Comparison of ENCODE assay signal across 8 mouse cellular contexts in genomic region chr5:104046256-104047199, GRCm38 (mm10). TPM values are rescaled to one million over a fixed set of nuclear protein-coding genes. Genes with fewer than 3 reads are reported as not detected.
DNase-seq lines count a peak whose midpoint lies in the region; ATAC-seq and TF ChIP-seq lines count a peak whose summit lies in the region.

Gene Nudt9 (plus strand): TSS chr5:104046306.

- peaks cover 30% of the 10 kb centered on the region for H3K4me1 ChIP-seq in G1E (ENCODE audit: insufficient read depth, low read depth, low read length)
- peaks cover 15% of the 10 kb centered on the region for H3K4me1 ChIP-seq in forebrain, embryonic 16.5 days (replicated peaks; ENCODE audit: control insufficient read depth, insufficient read depth, low read length)
- 0 out of 2 replicates have a peak, but pooled peaks cover 8% of the 10 kb centered on the region for H3K4me1 ChIP-seq in lung, embryonic 14.5 days (ENCODE audit: insufficient read depth)
- H3K4me1 ChIP-seq in olfactory bulb, adult 2 months (ENCODE audit: control insufficient read depth, insufficient read depth, low read length) = peaks cover 4% of the 10 kb centered on the region
- H3K4me1 ChIP-seq in thymus, adult 2 months (replicated peaks; ENCODE audit: control insufficient read depth, insufficient read depth, low read length) = peaks cover 10% of the 10 kb centered on the region

- H3K27me3 ChIP-seq in G1E (ENCODE audit: insufficient read depth, low read length) = no peaks in the 10 kb centered on the region
- no peaks in the 10 kb centered on the region for H3K27me3 ChIP-seq in forebrain, embryonic 16.5 days (replicated peaks; ENCODE audit: control insufficient read depth, insufficient read depth, low read length)
- no peaks in the 10 kb centered on the region for H3K27me3 ChIP-seq in lung, embryonic 14.5 days (ENCODE audit: insufficient read depth, low read length)
- no peaks in the 10 kb centered on the region for H3K27me3 ChIP-seq in thymus, adult 2 months (ENCODE audit: control insufficient read depth, insufficient read depth, low read length)

- no peak for TF ChIP-seq CTCF in G1E (IDR thresholded peaks at IDR 0.05; ENCODE audit: low read depth, low read length)
- 0 out of 2 replicates have a peak, but pooled peaks have one; percentile 8 for TF ChIP-seq CTCF in layer of hippocampus, adult 2 months (conservative IDR thresholded peaks at IDR 0.05)
- TF ChIP-seq CTCF in lung, embryonic 14.5 days (IDR thresholded peaks at IDR 0.05; ENCODE audit: low read depth) = no peak
- TF ChIP-seq CTCF in olfactory bulb, adult 2 months (IDR thresholded peaks at IDR 0.05; ENCODE audit: insufficient read depth, low read depth, low read length) = no peak
- peak; percentile 57; the same call in 1 of the 2 replicates for TF ChIP-seq CTCF in thymus, adult 2 months (IDR thresholded peaks at IDR 0.05; ENCODE audit: borderline replicate concordance, control insufficient read depth, extremely low read depth, insufficient read depth, low read length, poor library complexity)

- peak; percentile 91 for ATAC-seq in G1E (ENCODE audit: extremely low read depth, insufficient number of reproducible peaks, low FRiP score, poor library complexity, severe bottlenecking)
- peak; percentile 99 for ATAC-seq in forebrain, embryonic 16.5 days
- ATAC-seq in lung, embryonic 14.5 days (ENCODE audit: insufficient read depth) = peak; percentile 98

- H3K4me2 ChIP-seq in forebrain, embryonic 16.5 days (ENCODE audit: low read length) = peak within 1 kb of the TSS; percentile 70
- H3K4me2 ChIP-seq in lung, embryonic 14.5 days = peak within 1 kb of the TSS; percentile 84

- intact Hi-C loops in heart, postnatal 36 days (cut with DNase I) = loop anchor here (2.0 to 5.0 kb wide), 2 partner anchors 24 to 134 kb away; partner anchors contain the start of gene Klhl8

- peak within 1 kb of the TSS; percentile 91 for H3K9ac ChIP-seq in forebrain, embryonic 16.5 days (replicated peaks; ENCODE audit: low read depth, low read length)
- H3K9ac ChIP-seq in lung, embryonic 14.5 days = peak within 1 kb of the TSS; percentile 89

- peak within 1 kb of the TSS; percentile 96 for H3K4me3 ChIP-seq in G1E (ENCODE audit: low read depth, low read length)
- peak within 1 kb of the TSS; percentile 87 for H3K4me3 ChIP-seq in forebrain, embryonic 16.5 days (replicated peaks; ENCODE audit: low read length)
- peak within 1 kb of the TSS; percentile 71 for H3K4me3 ChIP-seq in layer of hippocampus, adult 2 months
- H3K4me3 ChIP-seq in lung, embryonic 14.5 days (ENCODE audit: low read depth, low read length) = peak within 1 kb of the TSS; percentile 83
- H3K4me3 ChIP-seq in olfactory bulb, adult 2 months (ENCODE audit: insufficient read depth, low read depth, low read length) = peak within 1 kb of the TSS; percentile 90
- peak within 1 kb of the TSS; percentile 82 for H3K4me3 ChIP-seq in thymus, adult 2 months (ENCODE audit: control insufficient read depth, insufficient read depth, low read length)

- H3K27ac ChIP-seq in forebrain, embryonic 16.5 days (ENCODE audit: low read length) = peak within 1 kb of the TSS; percentile 69
- H3K27ac ChIP-seq in layer of hippocampus, adult 2 months = peak within 1 kb of the TSS; percentile 97
- H3K27ac ChIP-seq in lung, embryonic 14.5 days (ENCODE audit: low read depth) = peak within 1 kb of the TSS; percentile 87
- peak within 1 kb of the TSS; percentile 83 for H3K27ac ChIP-seq in olfactory bulb, adult 2 months (ENCODE audit: insufficient read depth, low read depth, low read length)
- peak within 1 kb of the TSS; percentile 65 for H3K27ac ChIP-seq in thymus, adult 2 months (ENCODE audit: control insufficient read depth, insufficient read depth, low read length)

- TF ChIP-seq POLR2A in olfactory bulb, adult 2 months (IDR thresholded peaks at IDR 0.05; ENCODE audit: insufficient read depth, low read depth, low read length) = peak; percentile 36; the same call in 1 of the 2 replicates
- peak; percentile 72 for TF ChIP-seq POLR2A in thymus, adult 2 months (IDR thresholded peaks at IDR 0.05; ENCODE audit: control insufficient read depth, extremely low read depth, insufficient read depth, low read length, poor library complexity)

- peaks cover 22% of the 10 kb centered on the region for H3K36me3 ChIP-seq in G1E (replicated peaks)
- peaks cover 10% of the 10 kb centered on the region for H3K36me3 ChIP-seq in forebrain, embryonic 16.5 days (ENCODE audit: control insufficient read depth, insufficient read depth)
- H3K36me3 ChIP-seq in lung, embryonic 14.5 days (ENCODE audit: insufficient read depth) = peaks cover 11% of the 10 kb centered on the region
- H3K36me3 ChIP-seq in thymus, adult 2 months (ENCODE audit: control insufficient read depth, insufficient read depth, low read length) = peaks cover 3% of the 10 kb centered on the region; the same call in 1 of the 2 replicates

- peak; percentile 88 for DNase-seq in G1E (ENCODE audit: low spot score)
- DNase-seq in cerebellum, adult 18-20 months = peak; percentile 96 to 98
- DNase-seq in heart, postnatal 36 days = peak; percentile 94 to 96
- DNase-seq in layer of hippocampus, adult 2 months (ENCODE audit: low spot score in 2 of 2) = peak; percentile 97 to 98
- DNase-seq in lung, embryonic 14.5 days = peak; percentile 99
- DNase-seq in thymus, adult 2 months = peak; percentile 97

- no peaks in the 10 kb centered on the region for H3K9me3 ChIP-seq in G1E (replicated peaks)
- no peaks in the 10 kb centered on the region for H3K9me3 ChIP-seq in forebrain, embryonic 16.5 days (ENCODE audit: control insufficient read depth, low read length)
- H3K9me3 ChIP-seq in lung, embryonic 14.5 days (ENCODE audit: low read depth, low read length) = no peaks in the 10 kb centered on the region

- 5% methylated on average over 90 of the region's 90 CpGs for WGBS in forebrain, embryonic 16.5 days
- 4% methylated on average over 89 of the region's 90 CpGs for WGBS in lung, embryonic 14.5 days
- WGBS in olfactory bulb, adult 2 months = 5% methylated on average over 90 of the region's 90 CpGs
- WGBS in thymus, adult 2 months = 4% methylated on average over 90 of the region's 90 CpGs

RNA-seq across cellular contexts. Expression of gene Nudt9, which starts in this region (rescaled TPM):
- 61.9 and 65.6 TPM in 2 replicates for total RNA-seq in G1E (2014; fragmentation: Nextera tagmentation)
- total RNA-seq in G1E (2017) = 66.7 and 71.6 TPM in 2 replicates
- polyA plus RNA-seq in G1E (2012) = 116 and 139 TPM in 2 replicates
- 55.9 and 57.8 TPM in 2 replicates for polyA plus RNA-seq in forebrain, embryonic 16.5 days (2015; fragmentation: Nextera tagmentation; extraction: Ambion mirVana)
- 10 to 100 TPM; 53.7 to 55.6 TPM for total RNA-seq in heart, postnatal 36 days (2021)
- 10 to 100 TPM; 66.4 to 71.5 TPM for total RNA-seq in layer of hippocampus, adult 2 months (2021)
- polyA plus RNA-seq in lung, embryonic 14.5 days (2014; fragmentation: Nextera tagmentation; extraction: Ambion mirVana) = 62.0 and 66.6 TPM in 2 replicates
- not detected in 2 replicates for polyA plus RNA-seq in olfactory bulb, adult 2 months (2012; ENCODE audit: insufficient read depth, insufficient read length, low replicate concordance, missing spikeins)
- 43.6 and 49.0 TPM in 2 replicates for polyA plus RNA-seq in thymus, adult 2 months (2012; rRNA removed)

Comparison
In these comparisons a context has a peak if more than half of its experiments do, and no peak if none do; other contexts are left out.
1. Peak in every context shown above with its lines: DNase-seq, ATAC-seq, H3K4me3 ChIP-seq and H3K27ac ChIP-seq.
2. CTCF ChIP-seq: peak in layer of hippocampus, adult 2 months (single experiment) and thymus, adult 2 months (single experiment); none in G1E (single experiment), lung, embryonic 14.5 days (single experiment) and olfactory bulb, adult 2 months (single experiment).